Mouse (Mus musculus): ENCODE measurements around the gene Krtcap2.

The Krtcap2 gene

DNA sequence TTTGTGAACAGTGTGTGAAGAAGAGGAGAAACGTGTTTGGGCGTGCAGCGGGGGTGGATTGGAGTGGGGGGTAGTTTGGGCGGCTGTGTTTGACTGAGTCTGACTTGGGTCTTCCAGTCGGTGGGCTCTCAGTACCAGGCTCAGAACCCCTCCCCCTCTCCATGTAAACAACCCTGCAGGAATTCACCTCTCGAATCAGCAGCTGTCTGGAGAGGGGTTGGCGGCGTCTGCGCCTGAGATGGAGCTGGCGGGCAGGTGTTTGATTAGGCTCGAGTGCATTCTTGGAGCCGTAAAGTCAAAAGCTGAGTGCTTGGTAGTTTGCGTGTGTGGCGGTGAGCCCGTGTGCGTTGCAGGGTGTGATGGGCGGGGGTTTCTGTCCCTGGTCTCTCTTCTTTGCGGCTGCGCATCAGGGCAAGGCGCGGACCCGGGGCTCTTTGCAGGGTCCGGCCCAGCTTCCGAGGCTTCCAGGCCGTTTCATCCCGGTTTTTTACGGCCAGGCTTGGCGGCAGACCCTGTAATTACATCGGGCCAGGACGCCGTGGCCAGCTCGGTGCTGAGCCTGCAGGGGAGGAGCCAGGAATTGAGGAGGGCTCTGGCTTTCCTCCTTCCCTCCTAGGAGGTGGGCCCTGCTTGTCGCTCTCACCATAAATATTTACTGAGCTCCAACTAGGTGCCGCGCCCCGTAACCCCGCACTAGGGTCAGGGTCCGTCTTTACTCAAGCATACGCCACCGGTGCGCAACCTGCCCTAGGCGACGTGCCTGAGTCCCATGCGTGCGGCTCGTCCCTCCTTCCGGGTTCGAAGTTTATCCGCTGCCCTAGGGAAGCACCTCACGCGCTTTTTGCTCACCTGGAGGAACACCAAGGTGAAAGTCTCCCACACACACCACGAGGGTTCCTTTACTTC, 35.1 kb downstream of the Krtcap2 start, which contains the start of gene Efna1:
Efna1 (minus strand) TSS at position 537 of the 906 bp plus-strand sequence.
- DNase-seq (ENCODE audit: low spot score in 2 of 2): no peak

- peak; percentile 60 to 74 for DNase-seq (ENCODE audit: low spot score in 2 of 2)
Observed at GRCm38 (mm10) chr3:89281579-89282290, 36.0 kb downstream of the Krtcap2 start.

GRCm38 (mm10) chr3:89282291-89282643, 36.5 kb downstream of the Krtcap2 start:
- no peak for DNase-seq (ENCODE audit: low spot score in 2 of 2)

DNA sequence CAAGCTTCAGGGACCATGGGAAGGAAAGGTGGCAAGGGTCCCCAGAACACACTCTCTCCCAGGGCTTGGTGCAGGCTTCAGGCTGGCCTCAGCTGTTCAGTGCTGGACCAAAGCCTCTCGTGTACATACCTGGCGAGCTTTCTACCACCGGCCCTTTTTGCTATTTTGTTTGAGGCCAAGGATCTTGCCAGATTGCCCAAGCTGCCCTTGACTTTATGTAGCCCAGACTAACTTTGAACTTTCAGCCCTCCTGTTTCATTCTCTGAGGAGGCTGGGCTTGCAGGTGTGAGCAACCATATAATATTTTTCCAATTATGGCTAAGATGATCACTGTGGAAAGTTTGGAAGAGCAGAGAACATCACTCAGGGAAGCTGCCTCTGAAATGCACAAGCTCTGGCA, 38.5 kb downstream of the Krtcap2 start:
- DNase-seq (ENCODE audit: low spot score in 2 of 2): no peak

GRCm38 (mm10) chr3:89285526-89285925, 39.8 kb downstream of the Krtcap2 start:
- no peak for DNase-seq (ENCODE audit: low spot score in 2 of 2)

GRCm38 (mm10) chr3:89287286-89287685, 41.5 kb downstream of the Krtcap2 start:
- DNase-seq (ENCODE audit: low spot score in 2 of 2): no peak

- DNase-seq (ENCODE audit: low spot score in 2 of 2): no peak
Observed at GRCm38 (mm10) chr3:89288503-89288928, 42.8 kb downstream of the Krtcap2 start.

GRCm38 (mm10) chr3:89291874-89292273, 46.1 kb downstream of the Krtcap2 start:
- DNase-seq (ENCODE audit: low spot score in 2 of 2): no peak

GRCm38 (mm10) chr3:89292303-89292702, 46.5 kb downstream of the Krtcap2 start:
- DNase-seq (ENCODE audit: low spot score in 2 of 2): no peak

- no peak for DNase-seq (ENCODE audit: low spot score in 2 of 2)
Observed at GRCm38 (mm10) chr3:89293247-89293918, 47.6 kb downstream of the Krtcap2 start.

DNA sequence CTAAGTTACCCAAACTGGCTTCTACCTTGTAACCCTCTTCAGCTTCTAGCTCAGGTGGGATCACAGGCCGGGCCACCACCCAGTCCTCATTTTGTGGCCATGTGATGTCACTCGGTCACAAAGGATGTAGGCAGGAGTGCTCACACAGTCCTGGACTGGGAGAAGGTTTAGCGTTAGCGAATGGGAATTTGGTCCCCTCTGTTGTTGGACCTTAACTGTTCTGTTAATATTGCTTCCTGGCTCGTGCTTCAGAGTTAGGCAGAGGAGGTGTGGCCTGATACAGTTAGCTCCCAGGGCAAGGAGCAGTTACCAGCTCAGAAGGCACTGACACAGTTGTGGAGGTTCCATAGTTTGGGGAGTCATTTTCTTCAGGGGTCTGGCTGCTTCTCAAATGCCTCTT, 48.4 kb downstream of the Krtcap2 start:
- no peak for DNase-seq (ENCODE audit: low spot score in 2 of 2)

GRCm38 (mm10) chr3:89295685-89296230, 50.0 kb downstream of the Krtcap2 start:
- DNase-seq (ENCODE audit: low spot score in 2 of 2): no peak

DNA sequence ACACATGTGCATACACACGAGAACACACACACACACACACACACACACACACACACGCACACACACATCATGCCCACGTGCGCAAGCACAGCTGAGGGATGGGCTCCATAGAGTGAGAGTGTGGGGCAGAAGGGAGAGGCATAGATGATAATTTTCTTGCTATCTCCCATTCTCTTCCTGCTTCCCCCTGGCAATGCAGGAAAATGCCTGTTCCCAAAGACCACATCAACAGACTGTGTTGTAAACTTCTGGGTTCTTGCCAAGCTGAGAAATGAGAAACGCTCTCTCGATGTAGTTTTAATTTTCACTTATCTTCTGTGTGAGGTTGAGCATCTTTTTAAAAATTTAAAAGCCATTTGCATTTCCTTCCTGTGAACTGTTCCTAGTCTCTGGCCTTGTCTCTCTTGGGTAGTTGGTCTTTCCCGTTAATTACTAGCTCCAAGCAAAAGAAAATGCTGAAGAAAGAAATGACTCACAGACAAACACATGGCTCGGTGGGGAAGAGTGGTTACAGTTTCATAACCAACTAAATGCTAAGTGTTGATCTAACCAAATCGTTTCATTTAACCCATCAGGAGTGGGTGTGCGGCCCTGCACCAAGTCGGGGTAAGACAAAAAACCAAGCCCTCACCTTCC, 51.1 kb downstream of the Krtcap2 start:
- no peak for DNase-seq (ENCODE audit: low spot score in 2 of 2)

DNA sequence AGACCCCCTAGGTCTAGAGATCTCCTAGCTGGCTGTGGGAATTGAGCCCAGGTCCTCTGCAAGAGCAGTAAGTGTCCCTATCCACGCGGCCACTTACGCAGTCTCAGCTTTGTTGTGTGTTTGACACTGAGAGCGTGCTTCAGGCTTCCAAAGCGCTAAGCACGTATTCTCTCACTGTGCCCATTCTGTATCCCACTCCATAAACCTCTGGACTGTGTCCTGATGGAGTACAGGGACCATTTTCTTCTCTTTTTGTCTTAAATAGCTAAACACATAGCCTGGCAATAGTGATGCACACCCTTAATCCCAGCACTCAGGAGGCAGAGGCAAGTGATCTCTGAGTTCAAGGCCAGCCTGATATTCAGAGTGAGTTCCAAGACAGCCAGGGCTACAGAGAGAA, 53.1 kb downstream of the Krtcap2 start:
- no peak for DNase-seq (ENCODE audit: low spot score in 2 of 2)

DNA sequence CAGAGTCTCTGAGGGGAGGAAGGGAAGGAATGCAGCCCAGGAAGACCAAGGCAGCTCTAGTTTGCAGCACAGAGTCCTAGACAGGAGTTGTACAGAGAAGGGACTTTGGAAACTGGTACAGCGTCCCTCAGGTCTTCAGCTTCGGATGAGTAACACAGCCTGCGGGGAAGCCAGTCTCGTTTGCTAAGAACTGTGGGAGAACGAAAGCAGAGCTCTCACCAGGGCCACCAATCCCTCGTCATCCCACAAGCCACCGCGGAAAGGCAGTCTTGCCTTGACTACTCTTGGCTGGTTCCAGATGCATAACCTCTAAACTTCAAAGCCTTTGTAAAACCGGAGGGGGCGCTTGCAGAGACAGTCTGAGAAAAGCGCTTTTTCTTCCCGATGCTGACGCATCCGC, 53.7 kb downstream of the Krtcap2 start:
- DNase-seq (ENCODE audit: low spot score in 2 of 2): peak in 1 of 2 experiments; percentile 17
